Mouse (Mus musculus): ENCODE results near the gene Plod2.

- TF ChIP-seq ZNF384 (IDR thresholded peaks at IDR 0.05; ENCODE audit: low read depth, low read length): no peak
- TF ChIP-seq ZC3H11A (IDR thresholded peaks at IDR 0.05; ENCODE audit: borderline replicate concordance, low read depth, low read length): no peak
- TF ChIP-seq MAFK (IDR thresholded peaks at IDR 0.05; ENCODE audit: insufficient read depth, low read depth, low read length): no peak
Observed at GRCm38 (mm10) chr9:92549811-92550490, 7.9 kb downstream of the Plod2 start.
